Mouse (Mus musculus) cortical plate, adult 2 months (tissue): ENCODE measurements around the gene Npas2. TPM values are rescaled to one million over a fixed set of nuclear protein-coding genes. Genes with fewer than 3 reads are reported as not detected.

Experiments
- H3K27ac ChIP-seq: fragments of 200-500 bp; 2 replicates; pipeline ENCODE4 v1.5.1; 2012; ENCODE audit warnings: low read length, control low read depth, inconsistent platforms; ENCODE audit not compliant: insufficient read depth
- H3K4me1 ChIP-seq: fragments of 200-500 bp; 2 replicates; pipeline ENCODE4 v1.6.1; 2011; ENCODE audit warnings: low read length; ENCODE audit not compliant: control insufficient read depth, insufficient read depth
- H3K4me3 ChIP-seq: fragments of 200-500 bp; 2 replicates; pipeline ENCODE4 v1.5.1; 2011; ENCODE audit warnings: mild to moderate bottlenecking, low read length, control low read depth; ENCODE audit not compliant: insufficient read depth
- CTCF ChIP-seq: fragments of 200-500 bp; IDR thresholded peaks from 2 replicates; pipeline ENCODE4 v1.5.1; 2011; ENCODE audit warnings: mild to moderate bottlenecking, control low read depth, low read length; ENCODE audit not compliant: insufficient read depth; ENCODE audit errors: extremely low read depth
- POLR2A ChIP-seq: fragments of 200-500 bp; IDR thresholded peaks from 2 replicates; pipeline ENCODE4 v1.6.1; 2011; ENCODE audit warnings: mild to moderate bottlenecking, low read length, control low read depth; ENCODE audit not compliant: insufficient read depth; ENCODE audit errors: extremely low read depth
- polyA plus RNA-seq: library from polyadenylated mRNA; depleted of rRNA; stranded (reverse); fragments of >200 nt; gene quantifications from 2 replicates; pipeline ENCODE4 v1.2.3, GENCODE M21; 2012

Gene Npas2
- polyA plus RNA-seq, 1 experiment: 22.9 TPM

DNA sequence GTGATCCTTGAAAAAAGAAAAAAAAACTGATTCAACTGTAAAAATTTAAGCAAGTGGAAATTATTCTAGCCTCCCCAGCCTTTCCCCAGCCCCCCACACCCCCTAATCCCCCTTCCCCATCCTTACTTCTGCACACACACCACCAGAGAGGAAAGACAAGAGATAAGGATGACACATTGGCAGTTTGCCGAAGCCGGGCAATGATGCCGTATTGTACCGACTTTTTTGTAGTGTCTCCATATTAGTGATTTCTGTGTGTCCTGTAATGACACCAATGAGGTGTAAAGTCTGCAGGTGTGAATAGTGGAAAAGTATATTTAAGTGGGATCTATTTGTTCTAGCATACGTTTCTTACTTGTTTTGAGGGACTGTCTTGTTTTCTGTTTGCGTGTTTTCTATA, 146.6 kb downstream of the Npas2 start:
- peaks cover 8% of the 10 kb centered on the region for H3K4me1 ChIP-seq
- H3K4me3 ChIP-seq: no peak overlapping the region
- no peak overlapping the region for H3K27ac ChIP-seq
- TF ChIP-seq CTCF: no peak
- TF ChIP-seq POLR2A: no peak

DNA sequence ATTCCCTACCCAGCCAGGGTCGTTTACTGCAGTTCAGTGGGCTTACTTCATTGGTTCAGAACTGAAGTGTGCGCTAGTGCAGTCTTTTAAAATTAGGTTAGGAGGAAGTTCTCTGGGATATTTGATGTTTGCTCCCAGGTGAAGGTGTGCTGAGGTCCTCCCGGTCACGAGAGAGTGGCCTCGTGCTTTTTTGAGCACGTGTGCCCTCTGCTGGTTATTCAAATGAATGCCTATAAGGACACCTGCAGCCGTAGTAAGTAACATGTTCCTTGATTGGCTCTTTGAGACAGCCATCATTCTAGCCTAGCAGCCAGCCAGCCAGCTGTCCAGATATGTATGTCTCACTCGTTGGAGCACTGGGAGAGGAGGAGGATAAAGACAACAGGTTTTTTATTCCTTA, 147.1 kb downstream of the Npas2 start:
- TF ChIP-seq CTCF (peak; percentile 69), POLR2A (no peak)
- H3K4me3 ChIP-seq: no peak overlapping the region
- no peak overlapping the region for H3K27ac ChIP-seq
- peaks cover 8% of the 10 kb centered on the region for H3K4me1 ChIP-seq

DNA sequence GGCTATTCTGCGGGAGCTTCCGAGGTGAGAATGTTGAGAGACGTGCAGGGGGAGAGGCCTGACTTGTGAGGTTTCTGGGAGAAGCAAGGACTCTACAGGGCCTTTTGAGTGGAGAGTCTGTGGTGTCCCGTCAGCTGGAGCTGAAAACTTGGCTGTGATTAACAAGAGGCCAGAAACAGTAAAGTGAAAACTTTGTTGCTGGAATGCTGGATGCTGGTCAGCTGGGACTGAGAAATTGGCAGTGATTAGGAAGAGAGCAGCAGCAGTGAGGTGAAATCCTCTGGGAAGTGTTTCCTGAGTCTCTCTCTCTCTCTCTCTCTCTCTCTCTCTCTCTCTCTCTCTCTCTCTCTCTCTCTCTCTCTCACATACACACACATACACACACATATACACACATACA, 148.3 kb downstream of the Npas2 start:
- TF ChIP-seq CTCF (no peak), POLR2A (no peak)
- no peak overlapping the region for H3K27ac ChIP-seq
- no peak overlapping the region for H3K4me3 ChIP-seq

DNA sequence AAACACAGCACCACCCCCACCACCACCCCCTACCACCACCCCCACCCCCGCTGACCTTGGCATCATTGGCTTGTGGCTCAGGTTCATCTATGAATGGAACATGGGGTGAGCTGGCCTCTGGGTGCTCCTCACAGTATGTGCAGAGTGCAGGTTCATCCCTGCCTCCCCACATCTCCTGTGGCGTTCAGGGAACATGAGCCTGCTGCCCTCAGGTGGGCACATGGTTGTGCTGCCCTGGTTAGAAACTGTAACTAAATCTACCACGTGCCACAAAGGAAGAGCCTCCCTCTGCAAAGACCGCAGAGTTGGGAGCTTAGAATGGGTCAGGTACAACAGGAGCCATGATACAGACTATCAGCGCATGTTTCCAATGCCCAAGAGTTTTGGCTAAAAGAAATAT, 149.7 kb downstream of the Npas2 start:
- no peak for TF ChIP-seq POLR2A
- TF ChIP-seq CTCF: peak; percentile 14; the same call in 1 of the 2 replicates
- Histone ChIP-seq H3K4me3 (no peak overlapping the region), H3K27ac (no peak overlapping the region), H3K4me1 (peaks cover 8% of the 10 kb centered on the region)

More for the DNA sequence above, 148.3 kb downstream of the Npas2 start:
- peaks cover 8% of the 10 kb centered on the region for H3K4me1 ChIP-seq

DNA sequence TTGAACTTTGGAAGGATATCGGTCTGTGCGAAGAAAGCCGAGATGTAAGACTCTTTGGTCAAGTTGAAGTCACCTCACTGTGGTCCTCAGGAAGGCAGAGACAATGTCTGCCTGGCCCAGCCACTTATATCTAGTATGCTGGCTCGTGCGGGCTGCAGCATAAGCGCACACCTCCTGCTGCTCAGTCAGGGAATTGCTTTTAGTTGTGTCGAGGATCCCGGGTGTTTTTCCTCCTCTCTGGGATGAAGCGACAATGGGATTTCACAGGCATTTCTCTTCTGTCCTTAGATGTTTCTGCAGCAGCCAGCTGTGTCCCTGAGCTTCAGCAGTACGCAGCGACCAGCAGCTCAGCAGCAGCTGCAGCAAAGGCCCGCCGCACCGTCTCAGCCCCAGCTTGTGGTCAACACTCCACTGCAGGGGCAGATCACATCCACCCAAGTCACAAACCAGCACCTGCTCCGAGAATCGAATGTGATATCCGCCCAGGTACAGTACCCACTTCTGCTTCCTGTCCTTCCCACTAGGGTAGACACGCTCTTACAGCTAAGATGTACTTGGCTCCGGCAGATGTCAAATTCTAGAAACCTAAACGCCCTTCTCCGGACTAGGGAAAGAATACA, 151.6 kb downstream of the Npas2 start:
- no peak overlapping the region for H3K27ac ChIP-seq
- peak; percentile 37 for TF ChIP-seq CTCF
- no peak for TF ChIP-seq POLR2A

DNA sequence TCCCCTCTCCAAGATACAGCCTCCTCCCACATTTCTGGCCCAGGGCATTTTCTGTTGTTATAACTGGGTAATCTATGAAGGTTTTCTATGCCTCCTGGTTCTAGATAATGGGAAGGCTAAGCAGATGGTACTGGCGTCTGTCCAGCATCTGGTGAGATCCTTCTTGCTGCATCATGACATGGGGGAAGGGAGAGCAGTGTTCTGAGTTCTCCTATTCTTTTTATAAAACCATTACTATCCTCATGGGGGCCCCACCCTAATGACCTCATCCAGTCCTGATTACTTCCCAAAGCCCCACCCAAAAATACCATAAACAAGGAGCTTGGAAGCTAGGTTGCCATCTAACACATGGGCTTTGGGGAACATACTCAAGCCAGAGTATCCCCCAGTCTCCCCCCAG, 155.5 kb downstream of the Npas2 start:
- Histone ChIP-seq H3K4me3 (no peak overlapping the region), H3K4me1 (peaks cover 3% of the 10 kb centered on the region; the same call in 1 of the 2 replicates), H3K27ac (no peak overlapping the region)
- TF ChIP-seq POLR2A (no peak), CTCF (no peak)

More for the DNA sequence above, 151.6 kb downstream of the Npas2 start:
- Histone ChIP-seq H3K4me1 (peaks cover 5% of the 10 kb centered on the region; the same call in 1 of the 2 replicates), H3K4me3 (no peak overlapping the region)

DNA sequence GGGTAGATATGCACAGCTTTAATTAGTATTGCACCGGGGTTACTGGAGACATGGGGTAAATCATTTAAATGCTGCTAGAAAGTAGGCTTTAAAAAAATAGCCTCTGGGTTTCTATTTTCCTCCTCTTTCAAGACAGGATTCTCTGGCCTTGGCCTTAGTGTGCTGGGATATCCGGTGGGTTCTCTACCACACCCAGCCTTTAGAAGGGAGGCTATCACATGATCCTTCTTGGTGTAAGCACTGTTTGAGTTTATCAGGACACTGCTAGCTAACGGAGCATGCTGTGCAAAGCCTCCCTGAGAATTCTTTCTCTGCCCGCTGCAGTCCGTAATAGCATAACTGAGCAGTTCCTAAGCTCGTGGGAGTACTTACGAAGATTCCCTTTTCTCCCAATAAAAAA, 155.9 kb downstream of the Npas2 start:
- Histone ChIP-seq H3K4me1 (peaks cover 3% of the 10 kb centered on the region; the same call in 1 of the 2 replicates), H3K27ac (no peak overlapping the region), H3K4me3 (no peak overlapping the region)
- TF ChIP-seq CTCF (no peak), POLR2A (no peak)

DNA sequence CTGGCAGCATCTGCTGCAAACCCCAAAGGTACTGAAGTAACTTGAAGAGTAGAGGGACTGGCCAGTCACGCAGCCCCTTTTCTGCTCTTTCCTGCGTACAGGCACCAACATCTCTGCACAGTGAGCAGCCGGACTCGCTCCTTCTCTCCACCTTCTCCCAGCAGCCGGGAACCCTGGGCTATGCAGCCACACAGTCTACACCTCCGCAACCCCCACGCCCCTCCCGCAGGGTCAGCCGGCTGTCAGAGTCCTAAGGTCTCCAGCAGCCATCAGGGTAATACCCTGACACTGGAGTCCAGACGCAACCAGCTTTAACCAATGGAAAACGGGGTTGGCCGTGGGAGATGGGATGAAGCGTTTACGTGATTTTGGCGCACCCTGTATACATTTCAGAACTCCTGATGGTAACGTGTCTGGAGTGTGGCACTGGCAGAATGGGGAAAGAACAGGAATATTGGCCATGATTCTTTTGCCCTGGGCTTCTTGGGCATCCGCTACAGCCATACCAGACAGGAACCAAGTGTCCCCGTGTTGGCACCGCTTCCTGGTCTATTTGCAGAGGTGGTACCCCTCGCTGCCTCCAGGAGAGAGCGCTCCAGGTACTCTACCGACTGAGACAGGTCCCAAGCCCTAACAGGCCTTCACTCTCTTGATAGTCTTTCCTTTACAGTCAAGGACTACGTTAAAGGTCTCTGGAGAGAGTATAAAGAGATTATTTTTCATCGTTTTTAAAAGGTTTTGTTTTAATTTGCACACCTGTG, 168.4 kb downstream of the Npas2 start:
- TF ChIP-seq POLR2A: no peak
- TF ChIP-seq CTCF: no peak
- H3K4me1 ChIP-seq: no peaks in the 10 kb centered on the region
- no peak overlapping the region for H3K4me3 ChIP-seq
- H3K27ac ChIP-seq: no peak overlapping the region

DNA sequence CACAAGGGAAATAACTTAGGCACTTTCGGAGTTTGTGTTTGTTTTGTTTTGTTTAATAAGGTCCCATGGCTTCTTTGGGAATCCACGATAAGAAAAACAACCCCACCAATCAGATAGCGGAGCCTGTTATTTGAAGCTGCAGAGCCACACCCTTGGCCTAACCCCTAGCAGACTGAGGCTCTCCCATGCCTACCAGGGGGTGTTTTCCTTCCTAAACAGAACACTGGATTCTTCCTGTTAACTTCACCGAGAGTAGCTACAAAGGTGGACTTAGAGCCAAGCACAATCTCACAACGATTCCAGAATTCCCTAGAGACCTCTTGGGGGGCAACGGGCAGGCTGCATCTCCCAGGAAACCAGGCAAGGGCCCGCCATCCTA, 169.0 kb downstream of the Npas2 start:
- H3K4me3 ChIP-seq: no peak overlapping the region

DNA sequence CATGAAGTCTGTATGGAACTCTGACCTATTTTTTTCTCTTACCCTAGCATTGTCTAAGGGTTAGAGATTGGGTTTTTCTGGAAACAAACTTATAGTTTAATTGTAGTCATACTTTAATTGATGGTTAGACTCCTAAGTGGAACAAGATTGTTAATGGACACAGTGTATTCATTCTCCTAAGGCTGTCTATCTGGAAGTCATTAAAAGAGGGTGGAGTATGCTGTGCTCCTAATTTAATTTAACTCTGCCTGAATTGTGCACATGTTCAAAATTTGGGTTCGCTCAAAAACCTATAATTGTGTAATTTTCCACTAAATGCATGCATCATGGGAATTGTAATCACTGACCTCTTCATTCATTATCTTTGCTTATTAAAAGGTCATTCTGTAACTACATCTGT, 172.0 kb downstream of the Npas2 start:
- H3K4me3 ChIP-seq: no peak overlapping the region
- no peaks in the 10 kb centered on the region; the same call in 1 of the 2 replicates for H3K4me1 ChIP-seq
- H3K27ac ChIP-seq: no peak overlapping the region
- TF ChIP-seq CTCF: no peak
- no peak for TF ChIP-seq POLR2A

More for the DNA sequence above, 169.0 kb downstream of the Npas2 start:
- Histone ChIP-seq H3K4me1 (no peaks in the 10 kb centered on the region), H3K27ac (no peak overlapping the region)
- TF ChIP-seq CTCF (no peak), POLR2A (no peak)
